ENCODE assay signal across 8 mouse cellular contexts in the genomic region with DNA sequence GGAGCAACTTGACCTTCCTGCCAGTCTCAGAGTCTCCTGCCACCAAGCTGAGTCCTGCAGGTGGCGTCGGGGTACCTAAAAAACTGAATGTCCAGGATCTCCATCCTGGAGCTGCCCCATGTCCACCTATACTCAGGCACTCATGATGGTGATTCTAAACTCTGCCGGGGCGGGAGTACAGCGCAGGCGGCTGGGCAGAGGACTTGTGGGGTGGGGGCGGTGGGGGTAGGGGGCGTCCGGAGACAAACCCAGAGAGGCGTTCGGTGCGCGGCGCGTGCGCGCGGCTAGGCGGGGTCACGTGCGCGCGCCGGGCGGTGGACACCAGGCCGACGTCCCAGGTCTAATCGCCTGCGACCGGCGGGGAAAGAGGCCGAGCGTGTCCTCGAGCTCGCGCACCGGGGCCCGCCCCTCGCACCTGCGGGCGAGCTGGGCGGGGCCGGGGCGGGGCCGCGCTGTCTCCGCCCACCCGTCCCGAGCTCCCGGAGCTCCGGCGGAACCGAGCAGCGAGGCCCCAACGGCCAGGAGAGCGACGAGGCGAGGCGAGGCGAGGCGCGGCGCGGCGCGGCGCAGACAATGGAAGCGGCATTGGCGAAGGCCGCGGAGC. TPM values are rescaled to one million over a fixed set of nuclear protein-coding genes. Genes with fewer than 3 reads are reported as not detected.
A peak's percentile ranks its signal among the peaks of the same experiment; 100 is the strongest.
DNase-seq lines count a peak whose midpoint lies in the region; ATAC-seq and TF ChIP-seq lines count a peak whose summit lies in the region.

Gene Ralgds, plus strand, starts transcription at position 328 of the 604 bp plus-strand sequence.

- WGBS in intestine, embryonic 15.5 days = under 1% methylated on average over 68 of the region's 71 CpGs
- 1% methylated on average over 51 of the region's 71 CpGs for WGBS in limb, embryonic 11.5 days
- WGBS in midbrain, embryonic 14.5 days = under 1% methylated on average over 55 of the region's 71 CpGs
- WGBS in stomach, postnatal 0 days = 0% methylated on average over 64 of the region's 71 CpGs

- peak within 1 kb of the TSS; percentile 81 for H3K9ac ChIP-seq in intestine, embryonic 15.5 days
- peak within 1 kb of the TSS; percentile 90 for H3K9ac ChIP-seq in limb, embryonic 11.5 days (ENCODE audit: low read length)
- peak within 1 kb of the TSS; percentile 97 for H3K9ac ChIP-seq in midbrain, embryonic 14.5 days (replicated peaks; ENCODE audit: low read length)
- peak within 1 kb of the TSS; percentile 78 for H3K9ac ChIP-seq in stomach, postnatal 0 days (ENCODE audit: low read length)

- H3K4me1 ChIP-seq in intestine, embryonic 15.5 days (replicated peaks) = peaks cover 17% of the 10 kb centered on the region
- peaks cover 3% of the 10 kb centered on the region; the same call in 1 of the 2 replicates for H3K4me1 ChIP-seq in limb, embryonic 11.5 days (ENCODE audit: control insufficient read depth, insufficient read depth, low read length)
- peaks cover 28% of the 10 kb centered on the region for H3K4me1 ChIP-seq in midbrain, embryonic 14.5 days (ENCODE audit: control insufficient read depth, insufficient read depth, low read length)
- H3K4me1 ChIP-seq in stomach, postnatal 0 days (replicated peaks; ENCODE audit: control insufficient read depth, insufficient read depth) = peaks cover 5% of the 10 kb centered on the region

- H3K9me3 ChIP-seq in intestine, embryonic 15.5 days = no peaks in the 10 kb centered on the region
- H3K9me3 ChIP-seq in limb, embryonic 11.5 days (ENCODE audit: control insufficient read depth, low read length) = no peaks in the 10 kb centered on the region
- no peaks in the 10 kb centered on the region for H3K9me3 ChIP-seq in midbrain, embryonic 14.5 days (ENCODE audit: control insufficient read depth, low read length)
- no peaks in the 10 kb centered on the region for H3K9me3 ChIP-seq in stomach, postnatal 0 days (ENCODE audit: control insufficient read depth, low read length)

- H3K4me3 ChIP-seq in left cerebral cortex, adult 2 months = peak within 1 kb of the TSS; percentile 62
- peak within 1 kb of the TSS; percentile 78 for H3K4me3 ChIP-seq in intestine, embryonic 15.5 days (replicated peaks)
- peak within 1 kb of the TSS; percentile 68 for H3K4me3 ChIP-seq in limb, embryonic 11.5 days (ENCODE audit: low read depth, low read length)
- H3K4me3 ChIP-seq in midbrain, embryonic 14.5 days (replicated peaks; ENCODE audit: low read depth, low read length) = peak within 1 kb of the TSS; percentile 92
- H3K4me3 ChIP-seq in stomach, postnatal 0 days (ENCODE audit: low read depth, low read length) = peak within 1 kb of the TSS; percentile 68

- peak; percentile 54 to 62 for DNase-seq in left cerebral cortex, adult 2 months (ENCODE audit: extremely low spot score in 1 of 2, low spot score in 2 of 2)
- DNase-seq in left cerebral cortex, adult 9 months (ENCODE audit: low spot score in 2 of 2) = no peak
- peak; percentile 84 to 88 for DNase-seq in cerebellum, adult 18-20 months
- DNase-seq in frontal cortex, adult 2 months (ENCODE audit: extremely low spot score in 1 of 2, low spot score in 1 of 2) = no peak
- peak; percentile 83 for DNase-seq in limb, embryonic 11.5 days (ENCODE audit: low spot score)
- DNase-seq in midbrain, embryonic 14.5 days = peak; percentile 87
- peak; percentile 87 for DNase-seq in stomach, postnatal 0 days (ENCODE audit: low spot score)

- intact Hi-C loops in left cerebral cortex, adult 2 months (cut with DNase I) = no loop called here

- no peaks in the 10 kb centered on the region for H3K36me3 ChIP-seq in intestine, embryonic 15.5 days
- H3K36me3 ChIP-seq in limb, embryonic 11.5 days (ENCODE audit: control insufficient read depth, insufficient read depth, low read length) = no peaks in the 10 kb centered on the region
- H3K36me3 ChIP-seq in midbrain, embryonic 14.5 days (ENCODE audit: control insufficient read depth, insufficient read depth, low read length) = peaks cover 8% of the 10 kb centered on the region
- no peaks in the 10 kb centered on the region for H3K36me3 ChIP-seq in stomach, postnatal 0 days (ENCODE audit: control insufficient read depth, insufficient read depth, low read length)

- H3K4me2 ChIP-seq in intestine, embryonic 15.5 days (replicated peaks) = peak within 1 kb of the TSS; percentile 98
- peak within 1 kb of the TSS; percentile 92 for H3K4me2 ChIP-seq in limb, embryonic 11.5 days (ENCODE audit: low read depth, severe bottlenecking)
- H3K4me2 ChIP-seq in midbrain, embryonic 14.5 days (ENCODE audit: low read length) = peak within 1 kb of the TSS; percentile 85
- peak within 1 kb of the TSS; percentile 96 for H3K4me2 ChIP-seq in stomach, postnatal 0 days (replicated peaks; ENCODE audit: low read depth)

- peak within 1 kb of the TSS; percentile 71 for H3K27ac ChIP-seq in left cerebral cortex, adult 2 months
- peak within 1 kb of the TSS; percentile 78 for H3K27ac ChIP-seq in intestine, embryonic 15.5 days
- H3K27ac ChIP-seq in limb, embryonic 11.5 days (replicated peaks; ENCODE audit: low read depth, low read length) = 0 out of 2 replicates have a peak within 1 kb of the TSS, but pooled peaks have one; percentile 24
- peak within 1 kb of the TSS; percentile 92 for H3K27ac ChIP-seq in midbrain, embryonic 14.5 days (replicated peaks; ENCODE audit: low read depth, low read length)
- H3K27ac ChIP-seq in stomach, postnatal 0 days (replicated peaks) = peak within 1 kb of the TSS; percentile 93

- TF ChIP-seq CTCF in left cerebral cortex, adult 2 months (IDR thresholded peaks at IDR 0.05) = peak; percentile 20; the same call in 1 of the 2 replicates
- peak; percentile 50 for TF ChIP-seq CTCF in stomach, postnatal 0 days (IDR thresholded peaks at IDR 0.05; ENCODE audit: low read depth)

- ATAC-seq in intestine, embryonic 15.5 days = peak; percentile 86
- ATAC-seq in limb, embryonic 11.5 days (ENCODE audit: insufficient number of reproducible peaks, low FRiP score, low TSS enrichment, low read depth) = peak; percentile 61
- ATAC-seq in midbrain, embryonic 14.5 days (ENCODE audit: low FRiP score, low TSS enrichment) = peak; percentile 72
- ATAC-seq in stomach, postnatal 0 days (ENCODE audit: low FRiP score, low TSS enrichment) = peak; percentile 60

- no peaks in the 10 kb centered on the region for H3K27me3 ChIP-seq in intestine, embryonic 15.5 days (replicated peaks)
- H3K27me3 ChIP-seq in limb, embryonic 11.5 days (ENCODE audit: control insufficient read depth, insufficient read depth, low read length) = no peaks in the 10 kb centered on the region
- no peaks in the 10 kb centered on the region for H3K27me3 ChIP-seq in midbrain, embryonic 14.5 days (ENCODE audit: control insufficient read depth, insufficient read depth, low read length)
- no peaks in the 10 kb centered on the region for H3K27me3 ChIP-seq in stomach, postnatal 0 days (ENCODE audit: control insufficient read depth, insufficient read depth, low read length)

- no peak for TF ChIP-seq EP300 in stomach, postnatal 0 days (optimal IDR thresholded peaks at IDR 0.05)

RNA-seq across cellular contexts. Expression of gene Ralgds, which starts in this region (rescaled TPM):
- 10 to 100 TPM; 81.1 to 92.6 TPM for total RNA-seq in left cerebral cortex, adult 2 months (2021)
- 90.9 and 92.7 TPM in 2 replicates for polyA plus RNA-seq in frontal cortex, adult 2 months (2012; rRNA removed)
- polyA plus RNA-seq in intestine, embryonic 15.5 days (2015; fragmentation: Nextera tagmentation; extraction: Ambion mirVana) = 27.9 and 28.3 TPM in 2 replicates
- 37.3 and 43.1 TPM in 2 replicates for polyA plus RNA-seq in limb, embryonic 11.5 days (2014; fragmentation: Nextera tagmentation; extraction: Ambion mirVana)
- 97.9 and 101 TPM in 2 replicates for polyA plus RNA-seq in midbrain, embryonic 14.5 days (2014; fragmentation: Nextera tagmentation; extraction: Ambion mirVana)
- polyA plus RNA-seq in stomach, postnatal 0 days (2015; fragmentation: Nextera tagmentation; extraction: Ambion mirVana) = 23.9 and 26.8 TPM in 2 replicates

Comparison
In these comparisons a context has a peak if more than half of its experiments do, and no peak if none do; other contexts are left out.
1. DNase-seq: peak in left cerebral cortex, adult 2 months (2 of 2), cerebellum, adult 18-20 months (2 of 2), limb, embryonic 11.5 days (single experiment), midbrain, embryonic 14.5 days (single experiment) and stomach, postnatal 0 days (single experiment); none in left cerebral cortex, adult 9 months (0 of 2) and frontal cortex, adult 2 months (0 of 2).
2. H3K27ac ChIP-seq: peak in every context shown above with its lines; median percentile 93 in stomach, postnatal 0 days; 92 in midbrain, embryonic 14.5 days; 78 in intestine, embryonic 15.5 days; 71 in left cerebral cortex, adult 2 months; 24 in limb, embryonic 11.5 days.
3. Peak in every context shown above with its lines, with median percentiles within 50 percentile points of each other: H3K4me3 ChIP-seq, ATAC-seq, H3K4me2 ChIP-seq and H3K9ac ChIP-seq.